20 mouse cellular contexts compared by ENCODE assay signal in the genomic region with DNA sequence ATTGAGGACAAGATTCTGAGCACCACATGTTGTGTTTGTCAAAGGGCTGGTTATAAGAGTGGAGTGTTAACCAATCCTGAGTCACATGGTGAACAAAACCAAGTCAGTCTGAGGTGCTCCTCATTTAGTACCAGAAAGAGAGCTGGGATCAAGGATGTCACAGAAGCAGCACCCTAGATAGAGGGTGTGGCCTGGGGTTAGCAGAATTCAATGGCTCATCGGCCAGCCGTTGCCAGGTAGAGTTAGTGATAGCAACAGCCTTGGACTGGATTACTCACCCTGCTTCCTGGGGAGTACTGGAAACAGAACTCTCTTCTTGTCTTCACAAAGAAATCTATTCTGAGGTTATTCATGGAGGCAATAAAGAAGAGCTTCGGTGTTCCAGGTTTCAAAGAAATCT.
DNase-seq lines count a peak whose midpoint lies in the region; ATAC-seq lines count a peak whose summit lies in the region.
"Had no signal": no experiment of that assay in that cellular context is flagged by ENCODE, and none has a peak within 500 bp of the region (broad histone marks: within the 10 kb centered on the region; RNA-seq: fewer than 3 reads in every experiment).

No protein-coding gene starts in this region.

- ATAC-seq in erythroblast, adult 5-6 weeks (replicated peaks; ENCODE audit: low FRiP score, poor library complexity, severe bottlenecking) = no peak
- ATAC-seq: forebrain, embryonic 15.5 days; hindbrain, postnatal 0 days; inflammation-experienced regulatory T-cells, adult 6 months; intestine, embryonic 16.5 days; Patski had no signal

- peak; percentile 58 to 65 for DNase-seq in adrenal gland, adult (ENCODE audit: inconsistent age in 2 of 2, low spot score in 1 of 2)
- no peak for DNase-seq in adrenal gland, postnatal 4 days (ENCODE audit: low spot score in 2 of 2)
- peak; percentile 9 for DNase-seq in adrenal gland, adult 8-10 months
- DNase-seq in adrenal gland, postnatal 25 days = peak; percentile 32
- no peak for DNase-seq in kidney, postnatal 25 days
- DNase-seq: cerebellum, adult 18-20 months; cerebellum, adult 9-10 months; cerebellum, postnatal 14 days; gastrocnemius, postnatal 10 days; gastrocnemius, postnatal 36 days; heart, adult 2 months; heart, postnatal 14 days; heart, postnatal 4 days; kidney, adult 18-20 months had no signal

Comparison
In these comparisons a context has a peak if more than half of its experiments do, and no peak if none do; other contexts are left out.
1. DNase-seq: peak in adrenal gland, adult (2 of 2), adrenal gland, adult 8-10 months (single experiment) and adrenal gland, postnatal 25 days (single experiment); none in adrenal gland, postnatal 4 days (0 of 2) and kidney, postnatal 25 days (0 of 2).